Mouse (Mus musculus) stomach, postnatal 0 days (tissue): ENCODE results near the gene Morn2. TPM values are rescaled to one million over a fixed set of nuclear protein-coding genes. Genes with fewer than 3 reads are reported as not detected.

ENCODE experiments used
- ATAC-seq: fragments of 200-750 bp; cut with Nextera tagmentation; 2 replicates; pipeline ENCODE4 v1.8.0; 2017; ENCODE audit not compliant: low FRiP score, low TSS enrichment
- DNase-seq: peaks from one replicate; pipeline ENCODE4 v3.0.0-alpha.2; 2016; ENCODE audit warnings: low spot score
- H3K27ac ChIP-seq: fragments of 300-500 bp; sonication (generic); replicated peaks from 2 replicates; pipeline ENCODE4 v1.5.1; 2014; ENCODE audit warnings: mild to moderate bottlenecking, control low read depth
- H3K27me3 ChIP-seq: fragments of 300-500 bp; sonication (generic); 2 replicates; pipeline ENCODE4 v1.6.1; 2014; ENCODE audit warnings: low read length; ENCODE audit not compliant: control insufficient read depth, insufficient read depth
- H3K36me3 ChIP-seq: fragments of 300-500 bp; sonication (generic); 2 replicates; pipeline ENCODE4 v1.6.1; 2014; ENCODE audit warnings: low read length, mixed read lengths; ENCODE audit not compliant: control insufficient read depth, insufficient read depth
- H3K4me1 ChIP-seq: fragments of 300-500 bp; sonication (generic); replicated peaks from 2 replicates; pipeline ENCODE4 v1.6.1; 2014; ENCODE audit warnings: antibody characterized with exemption; ENCODE audit not compliant: control insufficient read depth, insufficient read depth
- H3K4me2 ChIP-seq: fragments of 300-500 bp; sonication (generic); replicated peaks from 2 replicates; pipeline ENCODE4 v1.6.1; 2014; ENCODE audit warnings: low read depth, mild to moderate bottlenecking, control low read depth, moderate library complexity
- H3K4me3 ChIP-seq: fragments of 300-500 bp; sonication (generic); 2 replicates; pipeline ENCODE4 v1.5.1; 2014; ENCODE audit warnings: low read depth, low read length, control low read depth
- H3K9ac ChIP-seq: fragments of 300-500 bp; sonication (generic); 2 replicates; pipeline ENCODE4 v1.6.1; 2014; ENCODE audit warnings: mild to moderate bottlenecking, low read length, control low read depth, mixed read lengths
- H3K9me3 ChIP-seq: fragments of 300-500 bp; sonication (generic); 2 replicates; pipeline ENCODE4 v1.6.1; 2016; ENCODE audit warnings: low read length; ENCODE audit not compliant: control insufficient read depth
- CTCF ChIP-seq: IDR thresholded peaks from 2 replicates; pipeline ENCODE4 v1.5.1; 2016; ENCODE audit warnings: antibody characterized with exemption, low read depth, mild to moderate bottlenecking, moderate library complexity
- EP300 ChIP-seq: optimal IDR thresholded peaks from 2 replicates; pipeline ENCODE3; 2016; ENCODE audit warnings: antibody characterized with exemption
- WGBS: fragments of 180-500 bp; shearing (Covaris S2); extraction: QIAGEN DNeasy Blood & Tissue Kit; methylation state at CpG from one replicate; pipeline ENCODE4 v1.1.7; 2014; 5-methylcytosine and 5-hydroxymethylcytosine counted together
- polyA plus RNA-seq: library from polyadenylated mRNA; unstranded; fragments of >200 nt; fragmentation: Nextera tagmentation; extraction: Ambion mirVana; gene quantifications from 2 replicates; pipeline ENCODE4 v1.2.1, GENCODE M21; 2015

The Morn2 gene
- polyA plus RNA-seq, 1 experiment from 2014 or later: 10.3 TPM

- no peaks in the 10 kb centered on the region for H3K27me3 ChIP-seq
- H3K4me2 ChIP-seq: no peak overlapping the region
- no peak for ATAC-seq
- no peak for DNase-seq
- H3K9me3 ChIP-seq: no peaks in the 10 kb centered on the region
- H3K27ac ChIP-seq: no peak overlapping the region
- no peak for TF ChIP-seq EP300
- no peak for TF ChIP-seq CTCF
- H3K9ac ChIP-seq: no peak overlapping the region
- WGBS: 72% methylated on average over 6 of the region's 6 CpGs
- H3K4me3 ChIP-seq: no peak overlapping the region
- no peaks in the 10 kb centered on the region for H3K36me3 ChIP-seq
- no peaks in the 10 kb centered on the region for H3K4me1 ChIP-seq
These were observed 2.0 kb upstream of the Morn2 start for GRCm38 (mm10) chr17:80288012-80288411.

GRCm38 (mm10) chr17:80289280-80290073 lies 526 bp upstream of the Morn2 start:
- H3K36me3 ChIP-seq: no peaks in the 10 kb centered on the region
- TF ChIP-seq EP300: no peak
- no peak for TF ChIP-seq CTCF
- H3K9ac ChIP-seq: peak overlapping the region; percentile 92
- peak overlapping the region; percentile 81 for H3K4me2 ChIP-seq
- ATAC-seq (no peak; the same call in 1 of the 2 replicates), DNase-seq (no peak)
- WGBS: under 1% methylated on average over 30 of the region's 30 CpGs
- H3K27me3 ChIP-seq: no peaks in the 10 kb centered on the region
- H3K4me3 ChIP-seq: peak overlapping the region; percentile 97
- H3K4me1 ChIP-seq: no peaks in the 10 kb centered on the region
- H3K27ac ChIP-seq: peak overlapping the region; percentile 82
- no peaks in the 10 kb centered on the region for H3K9me3 ChIP-seq

GRCm38 (mm10) chr17:80291148-80291547 lies 1.1 kb downstream of the Morn2 start:
- ATAC-seq: 0 out of 2 replicates have a peak, but pooled peaks have one; percentile 23

GRCm38 (mm10) chr17:80295258-80295657 lies 5.3 kb downstream of the Morn2 start:
- 87% methylated on average over 5 of the region's 5 CpGs for WGBS
- Histone ChIP-seq H3K36me3 (no peaks in the 10 kb centered on the region), H3K9ac (no peak overlapping the region), H3K4me3 (no peak overlapping the region), H3K4me2 (no peak overlapping the region), H3K9me3 (no peaks in the 10 kb centered on the region), H3K27me3 (no peaks in the 10 kb centered on the region), H3K27ac (no peak overlapping the region), H3K4me1 (no peaks in the 10 kb centered on the region)
- TF ChIP-seq EP300: no peak
- TF ChIP-seq CTCF: no peak
- ATAC-seq (no peak), DNase-seq (no peak)

More at GRCm38 (mm10) chr17:80291148-80291547, 1.1 kb downstream of the Morn2 start:
- H3K27ac ChIP-seq: no peak overlapping the region
- WGBS: 16% methylated on average over 2 of the region's 2 CpGs
- TF ChIP-seq EP300 (no peak), CTCF (peak; percentile 85)
- H3K4me1 ChIP-seq: no peaks in the 10 kb centered on the region
- peak; percentile 20 for DNase-seq
- no peaks in the 10 kb centered on the region for H3K36me3 ChIP-seq
- no peak overlapping the region for H3K9ac ChIP-seq
- H3K4me2 ChIP-seq: no peak overlapping the region
- H3K9me3 ChIP-seq: no peaks in the 10 kb centered on the region
- no peak overlapping the region for H3K4me3 ChIP-seq
- no peaks in the 10 kb centered on the region for H3K27me3 ChIP-seq

- DNase-seq (no peak), ATAC-seq (no peak)
- H3K27me3 ChIP-seq: no peaks in the 10 kb centered on the region
- H3K9ac ChIP-seq: no peak overlapping the region
- no peaks in the 10 kb centered on the region for H3K9me3 ChIP-seq
- H3K27ac ChIP-seq: no peak overlapping the region
- 85% methylated on average over 5 of the region's 5 CpGs for WGBS
- no peaks in the 10 kb centered on the region for H3K36me3 ChIP-seq
- no peaks in the 10 kb centered on the region for H3K4me1 ChIP-seq
- TF ChIP-seq CTCF (no peak), EP300 (no peak)
- H3K4me2 ChIP-seq: no peak overlapping the region
- H3K4me3 ChIP-seq: no peak overlapping the region
These were observed 8.8 kb downstream of the Morn2 start for GRCm38 (mm10) chr17:80298844-80299243.

- H3K9me3 ChIP-seq: no peaks in the 10 kb centered on the region
- no peaks in the 10 kb centered on the region for H3K27me3 ChIP-seq
- WGBS: 95% methylated on average over 1 of the region's 1 CpGs
- H3K4me2 ChIP-seq: no peak within 1 kb of the TSS
- H3K27ac ChIP-seq: no peak within 1 kb of the TSS
- H3K9ac ChIP-seq: no peak within 1 kb of the TSS
- no peaks in the 10 kb centered on the region for H3K4me1 ChIP-seq
- ATAC-seq: no peak
- no peak within 1 kb of the TSS for H3K4me3 ChIP-seq
- DNase-seq: no peak
- H3K36me3 ChIP-seq: no peaks in the 10 kb centered on the region
- no peak for TF ChIP-seq EP300
- TF ChIP-seq CTCF: no peak
These were observed 17.2 kb downstream of the Morn2 start, which contains the start of gene Arhgef33 for GRCm38 (mm10) chr17:80307251-80307650. TSS of gene Arhgef33 (plus strand) at chr17:80307407.
